In the genomic region with DNA sequence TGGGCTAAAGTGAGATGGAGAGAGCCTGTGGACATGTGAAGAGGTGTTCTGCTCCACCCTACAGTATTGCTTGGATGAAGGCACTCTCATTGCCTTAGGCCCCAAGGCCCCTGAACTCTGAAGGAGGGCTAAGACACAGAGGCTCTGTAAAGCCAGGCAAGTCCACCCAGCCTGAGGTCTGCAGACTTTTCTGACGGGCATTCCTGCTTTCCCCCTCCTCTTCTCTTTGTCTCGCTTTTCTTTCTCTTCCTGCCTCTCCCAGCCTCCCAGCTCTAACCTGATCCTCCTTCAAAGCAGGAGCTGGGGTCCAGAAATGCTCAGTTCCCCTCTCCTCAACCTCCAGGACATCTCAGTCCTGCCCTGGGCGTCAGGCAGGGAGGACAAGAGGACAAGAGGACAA, we compare ENCODE assay signal across 11 mouse cellular contexts. TPM values are rescaled to one million over a fixed set of nuclear protein-coding genes. Genes with fewer than 3 reads are reported as not detected.
DNase-seq lines count a peak whose midpoint lies in the region; ATAC-seq and TF ChIP-seq lines count a peak whose summit lies in the region.
"Had no signal": no experiment of that assay in that cellular context is flagged by ENCODE, and none has a peak within 500 bp of the region (broad histone marks: within the 10 kb centered on the region; RNA-seq: fewer than 3 reads in every experiment).

No protein-coding gene starts in this region.

- no peaks in the 10 kb centered on the region for H3K27me3 ChIP-seq in neural tube, embryonic 11.5 days (ENCODE audit: control insufficient read depth, insufficient read depth, low read length)
- no peaks in the 10 kb centered on the region for H3K27me3 ChIP-seq in limb, embryonic 14.5 days (ENCODE audit: control insufficient read depth, insufficient read depth, low read length)

- H3K9me3 ChIP-seq in neural tube, embryonic 11.5 days (ENCODE audit: control insufficient read depth, low read length), result no peaks in the 10 kb centered on the region
- H3K9me3 ChIP-seq in limb, embryonic 14.5 days (ENCODE audit: control insufficient read depth, low read length), result no peaks in the 10 kb centered on the region

- 13% methylated on average over 3 of the region's 3 CpGs for WGBS in neural tube, embryonic 11.5 days
- WGBS in limb, embryonic 14.5 days, result 18% methylated on average over 3 of the region's 3 CpGs

- peak overlapping the region; percentile 66 for H3K4me2 ChIP-seq in neural tube, embryonic 11.5 days (ENCODE audit: low read depth)
- H3K4me2 ChIP-seq in limb, embryonic 14.5 days (replicated peaks; ENCODE audit: low read depth, low read length, severe bottlenecking), result peak overlapping the region; percentile 62

- peaks cover 55% of the 10 kb centered on the region for H3K4me1 ChIP-seq in neural tube, embryonic 11.5 days (ENCODE audit: control insufficient read depth, insufficient read depth, low read length)
- peaks cover 46% of the 10 kb centered on the region for H3K4me1 ChIP-seq in limb, embryonic 14.5 days (ENCODE audit: control insufficient read depth, insufficient read depth, low read length)

- peak overlapping the region; percentile 97 for H3K9ac ChIP-seq in neural tube, embryonic 11.5 days (ENCODE audit: low read length)
- peak overlapping the region; percentile 99 for H3K9ac ChIP-seq in limb, embryonic 14.5 days (ENCODE audit: low read depth, low read length, severe bottlenecking)

- no peak for ATAC-seq in neural tube, embryonic 11.5 days (ENCODE audit: insufficient read depth, low FRiP score, low TSS enrichment)
- ATAC-seq in limb, embryonic 14.5 days (ENCODE audit: low FRiP score, low read depth), result no peak

- peaks cover 20% of the 10 kb centered on the region for H3K36me3 ChIP-seq in neural tube, embryonic 11.5 days (ENCODE audit: control insufficient read depth, insufficient read depth, low read length)
- peaks cover 50% of the 10 kb centered on the region for H3K36me3 ChIP-seq in limb, embryonic 14.5 days (ENCODE audit: control insufficient read depth, insufficient read depth, low read length)

- TF ChIP-seq POLR2A in limb, embryonic 14.5 days (IDR thresholded peaks at IDR 0.05; ENCODE audit: borderline replicate concordance, extremely low read depth, insufficient read depth, insufficient read length), result no peak

- H3K27ac ChIP-seq in neural tube, embryonic 11.5 days (ENCODE audit: low read depth, low read length), result 0 out of 2 replicates have a peak overlapping the region, but pooled peaks have one; percentile 23
- H3K27ac ChIP-seq in limb, embryonic 14.5 days (replicated peaks; ENCODE audit: low read depth, low read length), result peak overlapping the region; percentile 34; the same call in 1 of the 2 replicates

- peak overlapping the region; percentile 80 for H3K4me3 ChIP-seq in neural tube, embryonic 11.5 days (ENCODE audit: low read depth, low read length)
- peak overlapping the region; percentile 96 for H3K4me3 ChIP-seq in limb, embryonic 14.5 days (replicated peaks; ENCODE audit: low read length)

- DNase-seq in heart, adult 11 months, result peak; percentile 87
- no peak for DNase-seq in heart, postnatal 4 days
- DNase-seq in neural tube, embryonic 11.5 days (ENCODE audit: low spot score), result no peak
- DNase-seq in neural tube, embryonic 10.5 days (ENCODE audit: extremely low spot score, low spot score), result no peak
- DNase-seq in limb, embryonic 14.5 days (ENCODE audit: low spot score), result no peak
- DNase-seq in frontal cortex, postnatal 14 days (ENCODE audit: low spot score in 2 of 2), result no peak
- no peak for DNase-seq in layer of hippocampus, adult 9-10 months (ENCODE audit: low spot score)
- no peak for DNase-seq in right cerebral cortex, adult 2 months (ENCODE audit: low spot score in 2 of 2)
- DNase-seq: right cerebral cortex, postnatal 4 days had no signal

RNA-seq across cellular contexts. Expression of a gene that starts 2.8 kb away (rescaled TPM):
- total RNA-seq in heart, postnatal 4 days (2021), result 10 to 100 TPM; 11.7 TPM
- polyA plus RNA-seq in neural tube, embryonic 11.5 days (2014; fragmentation: Nextera tagmentation; extraction: Ambion mirVana), result 42.0 and 43.6 TPM in 2 replicates
- 49.3 and 60.8 TPM in 2 replicates for polyA plus RNA-seq in limb, embryonic 14.5 days (2012; rRNA removed)
- 26.7 and 33.1 TPM in 2 replicates for polyA plus RNA-seq in limb, embryonic 14.5 days (2014; fragmentation: Nextera tagmentation; extraction: Ambion mirVana)

RNA-seq across cellular contexts. Expression of a gene that starts 13.1 kb away (rescaled TPM):
- total RNA-seq in heart, postnatal 4 days (2021), result not detected
- polyA plus RNA-seq in neural tube, embryonic 11.5 days (2014; fragmentation: Nextera tagmentation; extraction: Ambion mirVana), result 0.70 and 0.78 TPM in 2 replicates
- polyA plus RNA-seq in limb, embryonic 14.5 days (2012; rRNA removed), result 27.0 and 35.0 TPM in 2 replicates
- polyA plus RNA-seq in limb, embryonic 14.5 days (2014; fragmentation: Nextera tagmentation; extraction: Ambion mirVana), result 52.7 and 70.4 TPM in 2 replicates
- total RNA-seq: hematopoietic stem cell, adult 5-6 weeks; monocyte, adult 5-6 weeks had no signal

RNA-seq across cellular contexts. Expression of a gene that starts 17.9 kb away (rescaled TPM):
- 10 to 100 TPM; 81.9 to 89.1 TPM for total RNA-seq in heart, postnatal 4 days (2021)
- 82.1 and 98.4 TPM in 2 replicates for polyA plus RNA-seq in neural tube, embryonic 11.5 days (2014; fragmentation: Nextera tagmentation; extraction: Ambion mirVana)
- 92.5 and 117 TPM in 2 replicates for polyA plus RNA-seq in limb, embryonic 14.5 days (2012; rRNA removed)
- polyA plus RNA-seq in limb, embryonic 14.5 days (2014; fragmentation: Nextera tagmentation; extraction: Ambion mirVana), result 100 and 103 TPM in 2 replicates

RNA-seq across cellular contexts. Expression of a gene that starts 18.6 kb away (rescaled TPM):
- total RNA-seq in heart, postnatal 4 days (2021), result 10 to 100 TPM; 55.3 to 60.1 TPM
- 80.2 and 84.0 TPM in 2 replicates for polyA plus RNA-seq in neural tube, embryonic 11.5 days (2014; fragmentation: Nextera tagmentation; extraction: Ambion mirVana)
- polyA plus RNA-seq in limb, embryonic 14.5 days (2012; rRNA removed), result 90.4 and 112 TPM in 2 replicates
- 52.5 and 57.8 TPM in 2 replicates for polyA plus RNA-seq in limb, embryonic 14.5 days (2014; fragmentation: Nextera tagmentation; extraction: Ambion mirVana)

RNA-seq across cellular contexts. Expression of a gene that starts 25.2 kb away (rescaled TPM):
- total RNA-seq in heart, postnatal 4 days (2021), result 100 to 1,000 TPM; 178 to 181 TPM
- polyA plus RNA-seq in neural tube, embryonic 11.5 days (2014; fragmentation: Nextera tagmentation; extraction: Ambion mirVana), result 16.1 and 17.4 TPM in 2 replicates
- polyA plus RNA-seq in limb, embryonic 14.5 days (2012; rRNA removed), result 238 and 364 TPM in 2 replicates
- 378 and 402 TPM in 2 replicates for polyA plus RNA-seq in limb, embryonic 14.5 days (2014; fragmentation: Nextera tagmentation; extraction: Ambion mirVana)

Comparison
In these comparisons a context has a peak if more than half of its experiments do, and no peak if none do; other contexts are left out.
1. RNA of a gene that starts 13.1 kb away (polyA plus RNA-seq): 27.0 to 70.4 TPM in limb, embryonic 14.5 days; 0.70 to 0.78 TPM in neural tube, embryonic 11.5 days; every median in the first group is over 10 times any median in the second.